Mouse (Mus musculus): ENCODE results near the gene Igdcc4. TPM values are rescaled to one million over a fixed set of nuclear protein-coding genes. Genes with fewer than 3 reads are reported as not detected.

The Igdcc4 gene
- polyA plus RNA-seq, 1 experiment from 2014 or later = 12.4 TPM

- H3K9ac ChIP-seq (replicated peaks; ENCODE audit: low read length) = peak overlapping the region; percentile 15; the same call in 1 of the 2 replicates
- peak; percentile 35; the same call in 1 of the 2 replicates for ATAC-seq (replicated peaks; ENCODE audit: insufficient number of reproducible peaks, low FRiP score, low TSS enrichment, low read depth)
- 41% methylated on average over 9 of the region's 9 CpGs for WGBS
Observed at GRCm38 (mm10) chr9:65175939-65176871, 74.9 kb downstream of the Igdcc4 start.

GRCm38 (mm10) chr9:65177497-65177896 is 76.2 kb downstream of the Igdcc4 start:
- no peak overlapping the region for H3K9ac ChIP-seq (replicated peaks; ENCODE audit: low read length)
- H3K27ac ChIP-seq (replicated peaks; ENCODE audit: low read depth, low read length) = peak overlapping the region; percentile 86
- H3K9me3 ChIP-seq (replicated peaks; ENCODE audit: control insufficient read depth, low read length) = no peaks in the 10 kb centered on the region
- DNase-seq (ENCODE audit: low spot score) = no peak
- H3K4me1 ChIP-seq (ENCODE audit: control insufficient read depth, insufficient read depth, low read length) = peaks cover 27% of the 10 kb centered on the region
- no peaks in the 10 kb centered on the region for H3K27me3 ChIP-seq (ENCODE audit: control insufficient read depth, insufficient read depth, low read length)
- H3K4me3 ChIP-seq (ENCODE audit: low read depth, low read length) = no peak overlapping the region
- no peak for ATAC-seq (replicated peaks; ENCODE audit: insufficient number of reproducible peaks, low FRiP score, low TSS enrichment, low read depth)
- H3K36me3 ChIP-seq (replicated peaks; ENCODE audit: control insufficient read depth, insufficient read depth, low read depth, low read length) = peaks cover 2% of the 10 kb centered on the region
- H3K4me2 ChIP-seq (ENCODE audit: low read depth, low read length) = no peak overlapping the region
- WGBS = 58% methylated on average over 3 of the region's 3 CpGs

More at GRCm38 (mm10) chr9:65175939-65176871, 74.9 kb downstream of the Igdcc4 start:
- peaks cover 2% of the 10 kb centered on the region for H3K36me3 ChIP-seq (replicated peaks; ENCODE audit: control insufficient read depth, insufficient read depth, low read depth, low read length)
- H3K4me1 ChIP-seq (ENCODE audit: control insufficient read depth, insufficient read depth, low read length) = peaks cover 27% of the 10 kb centered on the region
- H3K4me3 ChIP-seq (ENCODE audit: low read depth, low read length) = no peak overlapping the region
- H3K4me2 ChIP-seq (ENCODE audit: low read depth, low read length) = no peak overlapping the region
- no peaks in the 10 kb centered on the region for H3K9me3 ChIP-seq (replicated peaks; ENCODE audit: control insufficient read depth, low read length)
- no peaks in the 10 kb centered on the region for H3K27me3 ChIP-seq (ENCODE audit: control insufficient read depth, insufficient read depth, low read length)
- H3K27ac ChIP-seq (replicated peaks; ENCODE audit: low read depth, low read length) = peak overlapping the region; percentile 52
- DNase-seq (ENCODE audit: low spot score) = peak; percentile 29

DNA sequence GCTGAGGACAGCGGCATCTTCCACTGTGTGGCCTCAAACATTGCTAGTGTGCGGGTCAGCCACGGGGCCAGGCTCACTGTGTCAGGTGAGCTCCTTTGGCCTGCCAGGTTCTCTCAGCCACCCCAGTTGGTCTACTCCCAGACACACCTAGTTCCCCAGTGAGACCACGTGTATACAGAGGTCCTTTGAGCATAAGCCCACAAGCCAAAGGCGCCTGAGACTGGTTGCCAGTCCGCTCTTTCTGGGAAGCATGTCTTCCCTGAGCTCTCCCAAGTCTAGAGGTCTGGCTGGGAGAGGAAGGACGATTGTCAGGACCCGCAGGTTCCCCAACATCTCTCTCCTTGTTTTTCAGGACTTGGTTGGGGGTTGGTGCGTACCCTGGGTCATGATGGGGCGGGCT is 76.6 kb downstream of the Igdcc4 start:
- Histone ChIP-seq H3K4me3 (ENCODE audit: low read depth, low read length) (no peak overlapping the region), H3K9ac (replicated peaks; ENCODE audit: low read length) (no peak overlapping the region), H3K4me2 (ENCODE audit: low read depth, low read length) (no peak overlapping the region), H3K4me1 (ENCODE audit: control insufficient read depth, insufficient read depth, low read length) (peaks cover 27% of the 10 kb centered on the region), H3K27me3 (ENCODE audit: control insufficient read depth, insufficient read depth, low read length) (no peaks in the 10 kb centered on the region), H3K36me3 (replicated peaks; ENCODE audit: control insufficient read depth, insufficient read depth, low read depth, low read length) (peaks cover 2% of the 10 kb centered on the region), H3K27ac (replicated peaks; ENCODE audit: low read depth, low read length) (peak overlapping the region; percentile 86), H3K9me3 (replicated peaks; ENCODE audit: control insufficient read depth, low read length) (no peaks in the 10 kb centered on the region)
- DNase-seq (ENCODE audit: low spot score) = peak; percentile 1
- ATAC-seq (replicated peaks; ENCODE audit: insufficient number of reproducible peaks, low FRiP score, low TSS enrichment, low read depth) = no peak
- WGBS = 45% methylated on average over 10 of the region's 10 CpGs

GRCm38 (mm10) chr9:65178336-65179213 is 77.3 kb downstream of the Igdcc4 start:
- Histone ChIP-seq H3K4me3 (ENCODE audit: low read depth, low read length) (peak overlapping the region; percentile 8; the same call in 1 of the 2 replicates), H3K4me1 (ENCODE audit: control insufficient read depth, insufficient read depth, low read length) (peaks cover 27% of the 10 kb centered on the region), H3K27me3 (ENCODE audit: control insufficient read depth, insufficient read depth, low read length) (no peaks in the 10 kb centered on the region), H3K9ac (replicated peaks; ENCODE audit: low read length) (peak overlapping the region; percentile 7; the same call in 1 of the 2 replicates), H3K36me3 (replicated peaks; ENCODE audit: control insufficient read depth, insufficient read depth, low read depth, low read length) (peaks cover 2% of the 10 kb centered on the region), H3K27ac (replicated peaks; ENCODE audit: low read depth, low read length) (peak overlapping the region; percentile 86), H3K9me3 (replicated peaks; ENCODE audit: control insufficient read depth, low read length) (no peaks in the 10 kb centered on the region), H3K4me2 (ENCODE audit: low read depth, low read length) (peak overlapping the region; percentile 36)
- ATAC-seq (replicated peaks; ENCODE audit: insufficient number of reproducible peaks, low FRiP score, low TSS enrichment, low read depth) = peak; percentile 77
- peak; percentile 80 for DNase-seq (ENCODE audit: low spot score)
- WGBS = 10% methylated on average over 22 of the region's 22 CpGs

DNA sequence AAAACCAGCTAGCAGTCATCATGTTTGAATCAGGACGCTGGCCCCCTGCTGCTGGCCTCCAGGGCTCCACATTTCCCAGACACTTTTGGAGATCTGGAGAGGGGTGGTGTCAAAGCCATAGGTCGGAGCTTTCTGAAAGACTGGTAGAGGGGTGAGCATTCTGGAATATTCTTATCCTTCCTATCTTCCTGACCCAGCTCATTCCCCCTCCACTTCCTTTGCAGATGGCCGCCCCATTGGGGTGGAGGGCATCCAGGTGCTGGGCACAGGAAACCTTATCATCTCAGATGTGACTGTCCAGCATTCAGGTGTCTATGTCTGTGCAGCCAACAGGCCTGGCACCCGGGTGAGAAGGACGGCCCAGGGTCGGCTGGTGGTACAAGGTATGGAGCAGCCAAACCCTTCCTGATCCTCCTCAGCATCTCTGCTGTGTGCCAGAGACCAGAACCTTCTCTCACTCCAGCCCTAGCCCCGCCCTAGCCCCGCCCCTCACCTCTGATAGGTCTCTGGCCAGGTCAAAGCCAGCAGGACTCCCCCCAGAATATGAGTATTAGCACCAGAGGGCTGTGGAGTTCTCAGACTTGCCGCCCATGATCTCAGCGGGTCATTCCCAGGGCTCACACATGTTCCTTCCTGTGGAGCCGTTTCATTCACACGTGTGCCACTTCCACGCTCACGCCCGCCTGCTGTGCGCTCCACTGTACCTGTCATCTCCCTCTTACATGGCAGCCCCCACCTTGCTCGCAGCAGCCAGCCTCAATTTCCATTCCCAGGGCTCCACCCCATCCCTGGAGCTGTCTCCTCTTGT is 78.7 kb downstream of the Igdcc4 start:
- 31% methylated on average over 17 of the region's 17 CpGs for WGBS
- ATAC-seq (replicated peaks; ENCODE audit: insufficient number of reproducible peaks, low FRiP score, low TSS enrichment, low read depth) = no peak
- H3K4me3 ChIP-seq (ENCODE audit: low read depth, low read length) = no peak overlapping the region

More for the DNA sequence above, 78.7 kb downstream of the Igdcc4 start:
- 0 out of 2 replicates have a peak overlapping the region, but pooled peaks have one; percentile 3 for H3K9ac ChIP-seq (replicated peaks; ENCODE audit: low read length)
- H3K9me3 ChIP-seq (replicated peaks; ENCODE audit: control insufficient read depth, low read length) = no peaks in the 10 kb centered on the region
- peaks cover 2% of the 10 kb centered on the region for H3K36me3 ChIP-seq (replicated peaks; ENCODE audit: control insufficient read depth, insufficient read depth, low read depth, low read length)
- H3K27ac ChIP-seq (replicated peaks; ENCODE audit: low read depth, low read length) = 0 out of 2 replicates have a peak overlapping the region, but pooled peaks have one; percentile 86
- H3K4me2 ChIP-seq (ENCODE audit: low read depth, low read length) = no peak overlapping the region
- no peak for DNase-seq (ENCODE audit: low spot score)
- no peaks in the 10 kb centered on the region for H3K27me3 ChIP-seq (ENCODE audit: control insufficient read depth, insufficient read depth, low read length)
- peaks cover 26% of the 10 kb centered on the region for H3K4me1 ChIP-seq (ENCODE audit: control insufficient read depth, insufficient read depth, low read length)

Other genes starting within 250 kb of the Igdcc4 start
- not detected in 2 replicates for gene Slc24a1, start 149.9 kb upstream of the Igdcc4 start, polyA plus RNA-seq (2014; fragmentation: Nextera tagmentation; extraction: Ambion mirVana)
- gene Ints14, start 140.6 kb upstream of the Igdcc4 start, polyA plus RNA-seq (2014; fragmentation: Nextera tagmentation; extraction: Ambion mirVana) = 77.2 and 80.5 TPM in 2 replicates
- gene Hacd3, start 79.8 kb upstream of the Igdcc4 start, polyA plus RNA-seq (2014; fragmentation: Nextera tagmentation; extraction: Ambion mirVana) = 81.3 and 83.5 TPM in 2 replicates
- 30.4 and 33.7 TPM in 2 replicates for gene Dpp8, start 69.1 kb upstream of the Igdcc4 start, polyA plus RNA-seq (2014; fragmentation: Nextera tagmentation; extraction: Ambion mirVana)
- 17.0 and 18.7 TPM in 2 replicates for gene Igdcc3, start 39.7 kb downstream of the Igdcc4 start, polyA plus RNA-seq (2014; fragmentation: Nextera tagmentation; extraction: Ambion mirVana)
- gene Parp16, start 93.9 kb downstream of the Igdcc4 start, polyA plus RNA-seq (2014; fragmentation: Nextera tagmentation; extraction: Ambion mirVana) = 4.9 and 5.7 TPM in 2 replicates
- 0.21 TPM in 2 replicates for gene Cilp, start 163.7 kb downstream of the Igdcc4 start, polyA plus RNA-seq (2014; fragmentation: Nextera tagmentation; extraction: Ambion mirVana)
- gene Clpx, start 192.8 kb downstream of the Igdcc4 start, polyA plus RNA-seq (2014; fragmentation: Nextera tagmentation; extraction: Ambion mirVana) = 60.1 and 64.3 TPM in 2 replicates
- 13.9 and 18.5 TPM in 2 replicates for gene Pdcd7, start 244.6 kb downstream of the Igdcc4 start, polyA plus RNA-seq (2014; fragmentation: Nextera tagmentation; extraction: Ambion mirVana)

Measured in embryonic facial prominence, embryonic 11.5 days (tissue).